8 mouse cellular contexts compared by ENCODE assay signal in the genomic region with DNA sequence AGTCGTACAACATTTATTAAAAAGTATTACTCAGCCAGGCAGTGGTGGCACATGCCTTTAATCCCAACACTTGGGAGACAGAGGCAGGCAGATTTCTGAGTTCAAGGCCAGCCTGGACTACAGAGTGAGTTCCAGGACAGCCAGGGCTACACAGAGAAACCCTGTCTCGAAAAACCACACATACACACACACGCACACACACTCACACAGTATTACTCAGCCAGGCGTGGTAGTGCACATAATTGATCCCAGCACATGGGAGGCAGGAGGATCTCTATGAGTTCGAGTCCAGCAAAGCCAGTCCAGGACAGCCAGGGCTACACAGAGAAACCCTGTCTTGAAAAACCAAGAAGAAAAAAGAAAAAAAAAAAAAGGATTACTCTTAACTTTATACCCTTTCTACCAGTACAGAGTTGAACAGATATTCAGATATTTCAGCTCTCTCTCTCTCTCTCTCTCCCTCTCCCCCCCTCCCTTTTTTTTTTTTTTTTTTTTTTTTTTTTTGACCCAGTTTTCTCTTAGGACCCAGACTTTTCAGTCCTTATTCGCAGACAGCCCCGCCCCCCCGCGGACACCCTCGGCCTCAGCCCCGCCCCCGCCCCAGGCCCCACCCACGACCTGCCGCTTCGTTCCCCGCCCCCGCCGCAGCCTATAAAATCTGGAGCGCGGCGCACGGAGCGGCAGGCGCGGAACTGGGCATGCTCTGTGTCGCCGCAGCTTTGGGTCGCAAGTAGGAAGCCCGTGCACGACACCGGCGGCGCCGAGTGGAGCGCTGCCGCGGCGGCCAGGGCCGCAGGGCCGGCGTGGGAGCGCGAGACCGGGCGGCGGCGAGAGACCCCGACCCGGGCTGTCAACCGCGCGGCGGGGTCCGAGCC. TPM values are rescaled to one million over a fixed set of nuclear protein-coding genes. Genes with fewer than 3 reads are reported as not detected.
DNase-seq lines count a peak whose midpoint lies in the region; ATAC-seq lines count a peak whose summit lies in the region.

A gene (plus strand): TSS at position 683 of the 875 bp plus-strand sequence.

- H3K4me1 ChIP-seq in megakaryocyte, embryonic 14.5 days = peaks cover 50% of the 10 kb centered on the region

- H3K27me3 ChIP-seq in megakaryocyte, embryonic 14.5 days (replicated peaks) = no peaks in the 10 kb centered on the region

- H3K9me3 ChIP-seq in megakaryocyte, embryonic 14.5 days = no peaks in the 10 kb centered on the region

- ATAC-seq in inflammation-experienced regulatory T-cells, adult 6 months = peak; percentile 53

- H3K4me3 ChIP-seq in megakaryocyte, embryonic 14.5 days (replicated peaks) = peak within 1 kb of the TSS; percentile 99

- peak; percentile 93 to 98 for DNase-seq in adrenal gland, adult (ENCODE audit: inconsistent age in 2 of 2, low spot score in 1 of 2)
- peak; percentile 91 for DNase-seq in embryo, embryonic 10.5 days (ENCODE audit: low spot score)
- DNase-seq in gastrocnemius, postnatal 14 days = peak; percentile 90
- DNase-seq in left cerebral cortex, adult 9 months (ENCODE audit: low spot score in 2 of 2) = peak; percentile 57 to 91
- DNase-seq in right cerebral cortex, adult 2 months (ENCODE audit: low spot score in 2 of 2) = peak; percentile 83 to 91
- DNase-seq in urinary bladder, postnatal 10 days (ENCODE audit: low spot score) = peak; percentile 49

- peaks cover 24% of the 10 kb centered on the region for H3K36me3 ChIP-seq in megakaryocyte, embryonic 14.5 days (replicated peaks; ENCODE audit: low read length)

- intact Hi-C loops in gastrocnemius, postnatal 14 days (cut with DNase I; ENCODE audit: low total_unique reads) = no loop called here

RNA-seq across cellular contexts. Expression of the gene that starts here (rescaled TPM):
- 1 to 10 TPM; 4.3 to 5.0 TPM for total RNA-seq in gastrocnemius, postnatal 14 days (2021)
- 10 to 100 TPM in 2 of 3 experiments, 1 to 10 TPM in 1; 7.6 to 11.1 (median 10.8) TPM for polyA plus RNA-seq in inflammation-experienced regulatory T-cells, adult 6 months (2017; shearing (Covaris generic))
- 2.3 and 9.1 TPM in 2 replicates for polyA plus RNA-seq in megakaryocyte, embryonic 14.5 days (2012; ENCODE audit: insufficient read depth, low replicate concordance)

Comparison
In these comparisons a context has a peak if more than half of its experiments do, and no peak if none do; other contexts are left out.
1. Peak in every context shown above with its lines: DNase-seq, ATAC-seq and H3K4me3 ChIP-seq.